Mouse (Mus musculus): ENCODE data around the gene Iars.

GRCm38 (mm10) chr13:49712047-49712721, 30.3 kb downstream of the Iars start:
- TF ChIP-seq CTCF (conservative IDR thresholded peaks at IDR 0.05; ENCODE audit: low read length) (no peak), POU5F1 (IDR thresholded peaks at IDR 0.05; ENCODE audit: borderline replicate concordance, low read length) (no peak)
